Mouse (Mus musculus) thymus, postnatal 25 days (tissue): ENCODE measurements around the gene Dhx36.

ENCODE experiments used
- DNase-seq: peaks from one replicate; pipeline ENCODE4 v3.0.0; 2022

Gene Dhx36

DNA sequence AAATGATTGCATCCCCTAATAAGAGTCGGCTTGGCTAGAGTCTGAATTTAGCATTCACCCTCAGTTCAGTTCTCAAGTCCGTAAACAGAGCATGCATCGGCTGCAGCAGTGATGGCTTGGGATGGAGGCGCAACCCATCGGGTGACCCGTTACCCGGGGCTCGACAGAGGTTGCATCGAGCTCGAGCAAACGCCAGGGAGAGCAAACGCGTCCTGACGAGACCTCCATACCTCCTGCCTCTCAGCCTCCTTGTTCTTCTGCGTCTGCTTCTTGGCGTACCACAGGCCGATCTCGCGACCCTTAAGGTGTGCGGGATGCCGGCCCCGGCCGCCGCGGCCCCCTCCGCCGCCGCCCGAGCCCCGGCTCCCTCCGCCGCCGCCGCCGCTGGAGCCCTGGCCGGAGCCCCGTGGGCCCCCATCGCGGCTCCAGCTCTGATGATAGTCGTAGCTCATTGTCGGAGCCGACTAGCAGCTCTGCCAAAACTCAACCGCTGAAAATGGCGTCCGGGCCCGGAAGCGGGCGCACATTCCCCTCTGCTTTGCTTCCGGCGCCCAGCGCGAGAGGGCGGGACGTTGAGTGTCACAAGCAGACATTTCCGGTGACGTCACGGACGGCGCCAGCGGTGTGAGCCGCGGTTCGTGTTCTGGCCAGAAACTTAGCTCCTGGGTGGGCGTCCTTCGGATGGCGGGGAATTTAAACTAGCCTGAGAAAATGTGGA lies at the start of gene Dhx36:
Dhx36 (minus strand) TSS at position 517 of the 718 bp plus-strand sequence.
- peak; percentile 95 for DNase-seq

GRCm38 (mm10) chr3:62527593-62527992 lies 20.8 kb upstream of the Dhx36 start:
- DNase-seq, result no peak

DNA sequence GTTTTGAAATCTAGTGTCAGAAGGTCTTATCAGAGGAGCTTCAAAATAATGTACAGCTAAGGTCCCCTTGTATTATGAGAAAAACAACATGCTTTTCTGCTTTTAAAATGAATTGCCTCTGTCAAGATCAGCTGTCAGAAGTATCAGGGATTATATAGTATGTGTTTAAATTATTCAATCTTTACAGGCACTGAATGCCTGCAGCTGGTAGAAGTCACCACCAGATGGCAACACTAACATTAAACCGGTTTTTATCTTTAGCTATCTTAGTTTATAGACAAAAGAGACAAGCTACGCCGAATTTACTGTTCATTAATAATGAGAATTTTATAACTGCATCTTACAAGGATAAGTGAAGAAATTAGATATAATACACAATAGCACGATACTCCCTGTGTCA lies 20.4 kb upstream of the Dhx36 start:
- no peak for DNase-seq

DNA sequence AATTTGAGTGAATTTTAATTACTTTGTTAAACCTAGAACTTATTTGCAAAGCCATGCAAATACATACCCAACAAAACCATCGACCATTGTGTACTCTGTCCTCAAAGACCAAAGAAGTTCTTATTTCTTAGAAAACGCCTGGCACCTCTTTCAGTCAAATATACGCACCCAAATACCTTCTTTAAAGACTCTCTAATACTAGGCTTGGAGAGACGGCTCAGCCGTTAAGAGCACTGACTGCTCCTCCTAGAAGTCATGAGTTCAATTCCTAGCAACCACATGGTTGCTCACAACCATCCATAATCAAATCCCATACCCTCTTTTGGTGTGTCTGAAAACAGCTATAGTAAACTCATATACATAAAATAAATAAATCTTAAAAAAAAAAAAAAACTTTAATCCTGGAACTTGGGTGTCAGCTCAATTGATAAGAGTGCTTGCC lies 423 bp upstream of the Dhx36 start:
- DNase-seq, result no peak

DNA sequence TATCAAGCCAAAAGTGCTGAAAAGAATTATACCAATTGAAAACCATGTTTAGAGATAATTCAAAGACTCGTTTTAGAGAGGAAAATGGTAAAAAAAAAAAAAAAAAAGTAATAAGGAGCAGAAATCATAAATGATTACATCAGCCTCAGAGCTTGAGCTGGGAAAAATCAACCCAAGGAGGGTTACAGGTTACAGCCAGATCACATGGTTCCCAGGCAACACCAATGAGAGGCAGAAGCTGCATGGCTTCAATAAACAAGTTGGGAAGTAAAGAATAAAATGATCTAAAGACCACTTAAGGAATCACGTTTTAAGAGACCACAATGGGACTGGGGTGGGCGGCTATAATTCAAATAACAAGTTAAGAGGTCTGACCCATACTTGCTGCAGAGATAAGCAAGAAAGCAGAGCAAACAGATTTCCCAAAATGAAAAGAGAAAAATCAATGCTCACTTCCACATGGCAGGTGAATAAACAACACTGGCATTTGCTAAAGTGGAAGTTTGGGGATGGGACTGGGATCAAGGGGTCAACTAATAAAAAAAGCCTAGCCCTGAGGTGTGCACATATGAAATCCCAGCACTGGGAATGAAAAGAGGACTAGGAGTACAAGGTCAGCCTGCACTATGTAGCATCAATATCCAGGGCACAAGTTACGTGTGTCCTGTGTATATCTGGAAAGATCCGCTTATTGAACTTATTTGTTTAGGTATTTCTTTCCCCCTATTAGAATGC lies 1.5 kb downstream of the Dhx36 start:
- DNase-seq, result no peak

- no peak for DNase-seq
Observed at GRCm38 (mm10) chr3:62499327-62499726, 7.5 kb downstream of the Dhx36 start.

GRCm38 (mm10) chr3:62492568-62492967 lies 14.2 kb downstream of the Dhx36 start:
- DNase-seq, result no peak

- no peak for DNase-seq
Observed at GRCm38 (mm10) chr3:62484340-62484739, 22.5 kb downstream of the Dhx36 start.

DNA sequence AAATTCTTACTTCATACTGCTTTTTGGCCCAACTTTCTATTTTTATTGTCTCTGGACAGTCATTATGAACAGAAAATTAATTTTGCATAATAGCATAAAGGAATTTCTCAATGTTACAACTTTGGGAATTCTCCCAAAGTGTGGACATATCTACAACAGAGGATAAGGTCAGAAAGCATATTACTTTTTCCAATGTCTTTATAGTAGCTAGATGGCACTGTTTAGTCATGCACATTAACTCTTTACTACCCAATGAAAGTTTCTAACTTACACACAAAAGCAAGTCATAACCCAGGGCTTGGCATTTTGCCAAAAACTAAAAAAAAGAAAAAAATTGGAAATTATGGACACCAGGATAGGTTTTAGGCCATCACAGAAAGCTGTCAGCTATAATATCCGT lies 36.6 kb downstream of the Dhx36 start:
- DNase-seq, result no peak

DNA sequence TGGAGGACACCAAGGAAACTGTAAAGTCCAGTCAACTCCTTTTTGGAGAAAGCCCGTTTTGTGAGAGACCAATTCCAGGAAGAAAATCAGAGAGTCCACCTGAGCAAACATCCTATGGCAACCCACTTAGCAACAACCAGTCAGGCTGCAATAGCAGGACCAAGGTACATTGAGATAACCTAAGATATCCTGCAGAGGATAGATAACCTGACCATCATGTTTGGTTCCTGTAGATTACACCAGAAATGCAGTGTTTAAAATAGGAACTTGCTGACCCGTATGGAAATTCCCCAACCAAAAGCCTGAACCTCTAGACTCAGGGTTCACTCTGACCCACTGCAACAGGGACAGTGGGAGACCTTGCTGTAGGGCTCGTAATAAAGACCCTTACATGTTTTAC lies 42.5 kb downstream of the Dhx36 start:
- no peak for DNase-seq

- DNase-seq, result no peak
Observed at GRCm38 (mm10) chr3:62459483-62459882, 47.3 kb downstream of the Dhx36 start.

DNA sequence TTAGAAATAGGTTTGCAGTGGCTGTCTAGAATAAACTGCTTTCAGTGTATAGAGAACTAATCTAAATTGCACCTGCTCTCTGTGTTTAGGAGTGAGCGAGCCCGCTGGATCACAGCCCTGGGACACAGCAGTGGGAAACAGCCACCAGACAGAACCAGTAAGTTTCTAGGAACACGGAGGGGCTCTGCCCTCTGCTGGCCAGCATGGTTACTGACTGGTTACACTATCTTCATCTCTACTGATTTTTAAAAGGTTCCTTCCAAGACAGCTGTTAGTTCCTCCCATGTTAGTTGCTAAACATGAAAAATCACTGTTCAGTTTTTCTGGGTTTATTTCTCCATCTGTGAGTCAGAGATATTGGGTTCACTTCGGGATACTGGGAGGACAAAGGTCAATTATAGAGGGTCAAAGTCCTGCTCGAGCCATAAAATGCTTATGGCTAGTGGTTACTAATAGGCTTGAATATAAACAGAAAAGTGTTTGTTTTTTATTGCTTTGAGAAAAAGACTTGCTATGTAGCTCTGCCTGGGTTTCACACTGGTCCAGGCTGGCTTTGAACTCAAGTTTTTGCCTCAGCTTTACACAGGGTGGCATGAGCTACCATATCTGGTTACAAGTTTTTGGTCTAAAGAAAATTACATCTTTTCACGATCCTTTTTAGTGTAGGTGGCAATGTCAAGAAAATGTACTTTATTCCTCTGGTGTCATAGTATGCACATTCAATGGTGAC lies 48.4 kb downstream of the Dhx36 start:
- peak; percentile 26 for DNase-seq

DNA sequence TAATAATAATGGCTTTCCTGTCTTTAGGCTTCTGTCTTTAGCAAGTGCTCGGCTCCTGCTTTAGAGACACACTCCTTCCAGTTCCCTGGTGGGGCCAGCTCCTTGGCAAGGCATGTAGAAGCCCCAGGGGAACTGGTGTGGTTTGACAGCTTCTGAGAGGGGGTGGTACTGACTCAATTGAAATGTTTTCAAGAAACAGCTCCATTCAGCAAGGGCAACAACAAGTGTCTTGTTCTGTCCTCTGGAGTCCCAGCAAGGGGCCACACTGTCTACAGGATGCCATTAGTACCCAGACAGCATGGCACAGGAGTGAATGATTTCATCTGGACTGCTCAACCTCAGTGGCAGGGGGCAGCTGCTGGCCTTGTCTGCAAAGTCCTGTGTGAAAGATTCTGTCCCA lies 51.0 kb downstream of the Dhx36 start:
- no peak for DNase-seq

DNA sequence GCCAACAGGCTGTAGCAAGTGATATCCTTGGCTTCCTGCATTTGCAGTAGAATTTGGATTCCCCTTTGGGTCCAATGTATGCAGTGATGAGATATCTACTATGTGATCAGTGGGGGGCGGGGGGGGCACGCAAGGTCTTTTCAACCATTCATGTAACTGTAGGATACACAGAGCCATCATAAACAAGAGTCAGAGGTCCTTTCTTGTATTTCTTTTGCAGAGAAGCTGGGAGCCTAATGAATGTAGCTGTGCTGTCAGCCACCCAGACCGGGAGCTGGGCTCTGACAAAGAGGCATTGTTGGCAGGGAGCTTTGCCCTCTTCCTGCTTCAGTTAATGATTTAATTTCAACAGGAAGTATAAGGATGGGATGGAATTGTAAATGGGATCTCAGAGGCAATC lies 52.7 kb downstream of the Dhx36 start:
- DNase-seq, result no peak

- no peak for DNase-seq
Observed at GRCm38 (mm10) chr3:62452961-62453360, 53.8 kb downstream of the Dhx36 start.

- no peak for DNase-seq
Observed at GRCm38 (mm10) chr3:62449871-62450496, 56.8 kb downstream of the Dhx36 start.

DNA sequence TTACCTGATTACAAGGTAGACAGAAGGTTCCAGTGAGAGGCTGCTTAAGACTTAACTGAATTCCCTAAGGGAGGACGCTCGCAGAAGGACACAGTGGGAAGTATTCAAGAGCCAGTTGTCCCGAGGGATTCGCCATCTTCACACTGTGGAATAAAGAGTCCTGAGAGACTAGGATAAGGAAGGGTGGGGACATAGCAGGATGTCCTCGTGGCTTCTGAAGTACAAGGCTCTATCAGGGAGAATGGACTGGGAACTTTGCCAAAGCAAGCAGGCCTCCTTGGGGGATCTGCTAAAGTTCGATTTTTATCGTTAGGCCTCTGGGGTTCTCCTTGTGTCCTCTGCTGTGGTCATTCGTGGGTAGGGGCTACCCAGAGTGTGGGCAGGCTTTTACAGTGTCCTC lies 59.7 kb downstream of the Dhx36 start:
- no peak for DNase-seq

DNA sequence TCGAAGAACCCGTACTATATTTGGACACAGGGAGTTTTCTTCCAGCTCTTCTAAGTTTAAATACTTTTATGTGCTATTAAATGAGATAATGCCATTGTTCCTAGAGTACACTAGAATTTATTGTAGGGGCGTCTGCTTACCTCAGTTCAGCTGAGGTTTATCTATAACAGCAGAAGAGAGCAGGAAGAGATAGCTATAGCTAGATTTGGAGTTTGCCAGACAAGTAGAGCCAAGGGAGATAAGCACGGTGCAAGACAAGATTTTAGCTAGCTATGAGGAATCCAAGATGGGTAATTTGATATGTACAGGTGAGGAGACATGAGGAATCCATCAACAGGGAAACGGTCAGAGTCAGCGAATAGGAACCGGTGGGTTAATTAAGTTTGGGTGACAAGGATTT lies 60.5 kb downstream of the Dhx36 start:
- no peak for DNase-seq

DNA sequence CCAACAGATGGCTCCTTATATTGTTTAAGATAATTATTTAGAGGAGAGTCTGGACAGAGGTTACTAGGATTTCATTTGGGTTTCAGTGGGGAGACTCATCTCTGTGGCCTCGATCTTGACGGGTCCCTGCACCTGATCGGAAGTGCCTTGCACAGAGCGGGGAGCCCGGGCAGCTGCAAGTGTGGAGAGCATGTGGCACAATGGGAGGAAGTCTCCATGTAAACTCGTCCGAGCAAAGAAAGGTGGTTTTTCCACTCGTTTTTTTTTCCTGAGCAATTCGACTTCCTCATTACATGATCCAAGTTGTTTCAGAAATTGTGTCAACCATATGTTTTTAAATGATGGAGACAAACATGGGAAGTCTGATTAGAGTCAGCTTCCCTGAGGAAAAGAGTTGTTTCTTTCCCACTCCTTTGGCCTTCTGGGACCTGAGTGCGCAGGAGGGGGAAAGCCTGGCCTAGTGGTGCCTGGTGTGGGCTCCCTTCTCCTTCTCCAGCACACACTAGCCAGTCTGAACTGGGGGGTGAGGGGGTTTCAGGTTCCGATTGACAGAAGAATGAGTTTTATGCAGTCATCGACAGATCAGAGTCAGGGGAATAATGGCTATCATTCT lies 63.1 kb downstream of the Dhx36 start:
- DNase-seq, result no peak

GRCm38 (mm10) chr3:62440431-62440969 lies 66.3 kb downstream of the Dhx36 start:
- DNase-seq, result no peak

GRCm38 (mm10) chr3:62435923-62436322 lies 70.9 kb downstream of the Dhx36 start:
- no peak for DNase-seq

GRCm38 (mm10) chr3:62433675-62434074 lies 73.1 kb downstream of the Dhx36 start:
- DNase-seq, result no peak
